Mouse (Mus musculus) cerebellum, adult 9-10 months (tissue): ENCODE measurements around the gene Nxf1.
"Not testable (repeated sequence)": the region's sequence is repeated elsewhere in the genome, so short reads cannot be mapped to it uniquely, and the experiment has no call there.

Experiments
- DNase-seq: peaks from one replicate; pipeline ENCODE4 v3.0.0; 2022

Gene Nxf1

GRCm38 (mm10) chr19:8724392-8724791, 32.5 kb upstream of the Nxf1 start:
- DNase-seq, result peak; percentile 42

- DNase-seq, result no peak
These were observed 31.7 kb upstream of the Nxf1 start for GRCm38 (mm10) chr19:8725081-8725613.

GRCm38 (mm10) chr19:8726609-8727390, 30.1 kb upstream of the Nxf1 start:
- no peak for DNase-seq

GRCm38 (mm10) chr19:8727495-8728114, 29.3 kb upstream of the Nxf1 start:
- no peak for DNase-seq

GRCm38 (mm10) chr19:8728335-8729099, 28.4 kb upstream of the Nxf1 start:
- DNase-seq, result not testable (repeated sequence)

GRCm38 (mm10) chr19:8734334-8734733, 22.5 kb upstream of the Nxf1 start:
- DNase-seq, result no peak

- DNase-seq, result peak; percentile 90
These were observed 21.3 kb upstream of the Nxf1 start, which contains the start of gene Wdr74 for GRCm38 (mm10) chr19:8735389-8736159. Gene Wdr74, plus strand, starts transcription at chr19:8735827.

- peak; percentile 42 for DNase-seq
These were observed 20.8 kb upstream of the Nxf1 start for GRCm38 (mm10) chr19:8736160-8736467.

GRCm38 (mm10) chr19:8738911-8739310, 18.0 kb upstream of the Nxf1 start:
- no peak for DNase-seq

GRCm38 (mm10) chr19:8739646-8740045, 17.2 kb upstream of the Nxf1 start:
- DNase-seq, result peak; percentile 38

- DNase-seq, result peak; percentile 70
These were observed 16.3 kb upstream of the Nxf1 start, which contains the start of gene 1700092M07Rik for GRCm38 (mm10) chr19:8740603-8741002. Gene 1700092M07Rik, plus strand, starts transcription at chr19:8740718.

GRCm38 (mm10) chr19:8741243-8741869, 15.5 kb upstream of the Nxf1 start, which contains the start of gene Stx5a:
Gene Stx5a, plus strand, starts transcription at chr19:8741413.
- peak; percentile 97 for DNase-seq

GRCm38 (mm10) chr19:8742176-8742575, 14.7 kb upstream of the Nxf1 start:
- peak; percentile 49 for DNase-seq

GRCm38 (mm10) chr19:8745382-8745781, 11.5 kb upstream of the Nxf1 start:
- no peak for DNase-seq

- no peak for DNase-seq
These were observed 9.5 kb upstream of the Nxf1 start for GRCm38 (mm10) chr19:8747368-8747767.

GRCm38 (mm10) chr19:8755652-8756051, 1.2 kb upstream of the Nxf1 start:
- DNase-seq, result no peak

GRCm38 (mm10) chr19:8757471-8757998, 662 bp downstream of the Nxf1 start:
- DNase-seq, result no peak

- DNase-seq, result no peak
These were observed 2.0 kb downstream of the Nxf1 start for GRCm38 (mm10) chr19:8758899-8759298.

- no peak for DNase-seq
These were observed 3.9 kb downstream of the Nxf1 start for GRCm38 (mm10) chr19:8760757-8761156.

- no peak for DNase-seq
These were observed 6.4 kb downstream of the Nxf1 start for GRCm38 (mm10) chr19:8763276-8763675.

- no peak for DNase-seq
These were observed 8.7 kb downstream of the Nxf1 start for GRCm38 (mm10) chr19:8765562-8765961.
